Mouse (Mus musculus) liver, embryonic 14.5 days (tissue): ENCODE measurements around the gene Gm5105.

Experiments used
- CTCF ChIP-seq: IDR thresholded peaks from 2 replicates; pipeline ENCODE4 v1.5.1; 2016; ENCODE audit warnings: antibody characterized with exemption, low read depth, control low read depth
- EP300 ChIP-seq: IDR thresholded peaks from 2 replicates; pipeline ENCODE4 v1.6.1; 2016; ENCODE audit warnings: antibody characterized with exemption, low read depth

DNA sequence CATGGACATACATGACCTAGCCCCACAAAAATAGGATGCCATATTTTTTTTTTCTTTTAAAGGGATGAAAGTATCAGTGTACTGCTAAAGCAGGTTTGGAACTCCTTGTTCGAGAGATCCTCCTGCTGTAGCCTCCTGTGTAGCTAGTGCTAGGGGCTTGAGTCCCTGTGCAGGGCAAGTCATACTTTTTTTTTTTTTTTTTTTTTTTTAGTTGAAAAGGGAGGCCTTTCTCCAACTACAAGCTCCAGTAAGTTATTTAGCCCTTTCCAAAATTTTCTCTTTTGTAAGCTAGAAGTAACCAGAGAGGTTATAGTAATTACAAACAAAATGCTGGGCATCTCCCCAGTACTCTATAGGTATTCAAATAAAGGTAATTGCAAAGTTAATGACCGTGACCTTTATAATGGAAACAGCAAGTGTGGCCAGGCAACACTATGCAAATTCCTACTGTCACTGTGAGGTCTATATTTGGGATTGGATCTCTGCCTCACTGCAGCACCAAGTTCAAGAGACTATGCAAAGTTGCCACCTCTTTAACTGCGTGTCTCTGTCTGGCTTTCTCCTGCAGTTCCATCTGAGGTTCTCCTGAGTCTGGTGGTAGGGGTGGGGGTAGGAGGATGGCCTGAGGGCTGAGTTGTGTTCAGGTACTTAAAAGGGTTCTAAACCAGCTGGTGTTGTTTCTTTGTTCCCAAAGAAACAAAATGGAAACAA lies 25.4 kb downstream of the Gm5105 start:
- TF ChIP-seq EP300 = no peak
- no peak for TF ChIP-seq CTCF
